Mouse (Mus musculus) frontal cortex, postnatal 14 days (tissue): ENCODE results near the gene Atg4a.
A peak's percentile ranks its signal among the peaks of the same experiment; 100 is the strongest.

Experiments used
- DNase-seq, 2 experiments: peaks; one replicate each; pipeline ENCODE4 v3.0.0; 2022; ENCODE audit warnings: low spot score in 2 of 2

The Atg4a gene

DNA sequence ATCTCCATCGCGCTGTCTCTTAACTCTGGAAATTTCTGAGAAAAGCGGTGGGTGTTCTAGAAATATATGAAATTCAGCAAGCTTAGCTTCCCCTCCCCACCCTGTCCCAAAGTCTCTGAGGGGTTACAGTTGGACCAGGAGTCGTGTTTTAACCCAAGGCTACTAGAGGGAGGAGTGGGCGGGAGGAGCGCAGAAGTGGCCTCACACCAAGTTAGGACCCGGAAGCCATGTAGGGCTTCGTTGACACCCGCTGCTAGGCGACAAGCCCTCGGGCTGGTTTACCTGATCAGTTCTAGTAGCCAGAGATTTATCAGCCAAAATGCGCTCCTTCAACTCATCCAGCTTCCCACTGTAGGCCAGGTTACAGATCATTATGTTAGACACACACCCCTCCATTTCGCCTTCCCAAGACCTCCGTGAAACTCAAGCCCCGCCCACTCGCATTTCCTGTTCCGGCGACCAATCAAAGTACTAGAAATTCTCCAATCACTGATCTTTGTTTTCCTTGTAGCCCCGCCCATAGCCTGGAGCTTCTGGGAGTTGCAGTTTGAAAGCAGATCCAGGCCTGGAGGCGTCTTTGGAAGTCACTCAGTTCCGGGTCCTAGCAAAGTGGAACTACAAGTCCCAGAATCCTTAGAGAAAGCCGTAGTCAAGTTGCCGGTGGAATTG is at the start of gene Atg4a, which contains the start of gene Psmd10:
Atg4a (plus strand) TSS at position 636 of the 669 bp plus-strand sequence.
Psmd10 (minus strand) TSS at position 457 of the 669 bp plus-strand sequence.
- peak; percentile 88 for DNase-seq

DNA sequence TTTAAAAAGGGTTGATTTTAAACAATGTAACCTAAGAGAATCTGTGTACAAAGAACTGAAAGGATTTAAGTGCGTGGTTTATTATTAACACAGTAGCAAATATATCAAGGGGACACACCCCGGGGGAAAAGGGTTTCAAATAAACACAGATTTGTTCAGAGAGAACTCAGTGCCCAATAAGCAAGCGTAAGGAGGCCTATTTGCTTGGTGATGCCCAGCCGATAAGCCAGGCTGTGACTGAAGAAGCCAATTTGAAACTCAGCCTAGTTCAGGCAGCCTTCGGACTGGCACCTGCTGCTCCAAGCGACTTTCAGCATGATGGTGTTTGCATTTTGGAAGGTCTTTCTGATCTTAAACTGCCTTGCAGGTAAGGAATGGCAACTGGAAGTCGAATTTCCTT is 49.3 kb upstream of the Atg4a start, which contains the start of gene Vsig1:
Vsig1 (plus strand) TSS at position 249 of the 400 bp plus-strand sequence.
- DNase-seq, result no peak

DNA sequence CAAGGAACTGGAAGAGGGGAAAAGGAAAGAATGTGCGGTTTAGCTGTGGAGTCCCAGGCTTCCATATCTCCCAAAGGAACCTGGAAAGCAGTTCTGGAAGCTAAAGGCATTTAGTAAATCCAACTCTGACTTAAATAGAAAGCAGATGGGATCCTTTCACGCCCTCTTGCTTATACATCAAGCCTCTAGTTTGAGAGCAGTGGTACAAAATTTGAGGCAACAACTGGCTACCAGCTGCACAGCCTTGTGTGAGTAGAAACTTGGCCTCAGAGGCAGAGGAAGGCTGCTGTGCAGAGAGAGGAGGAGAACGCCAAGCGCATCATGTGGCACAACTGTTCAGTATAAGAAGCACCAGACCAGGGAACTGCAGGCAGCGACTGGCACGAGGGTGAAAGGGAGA is 35.4 kb upstream of the Atg4a start:
- DNase-seq, result peak in 1 of 2 experiments; percentile 4

DNA sequence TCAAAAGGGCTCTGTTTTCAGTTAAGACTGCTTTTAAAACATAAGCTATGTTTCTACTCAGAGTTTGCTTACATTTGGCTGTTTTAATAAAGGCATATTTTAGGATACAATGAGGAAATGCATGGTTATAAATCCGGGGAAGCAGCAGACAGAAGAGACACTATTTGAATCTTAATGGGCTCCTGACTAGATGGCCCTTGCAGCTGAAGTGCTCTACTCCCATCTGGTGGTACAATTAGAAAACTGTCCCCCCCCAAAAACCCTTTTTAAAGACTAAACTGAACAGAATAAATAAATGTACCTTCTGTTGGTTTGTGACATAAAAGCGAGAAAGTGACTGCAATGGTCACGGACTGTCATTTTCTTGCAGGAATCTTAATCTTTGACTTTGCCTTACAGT is 24.6 kb upstream of the Atg4a start:
- DNase-seq, result no peak

DNA sequence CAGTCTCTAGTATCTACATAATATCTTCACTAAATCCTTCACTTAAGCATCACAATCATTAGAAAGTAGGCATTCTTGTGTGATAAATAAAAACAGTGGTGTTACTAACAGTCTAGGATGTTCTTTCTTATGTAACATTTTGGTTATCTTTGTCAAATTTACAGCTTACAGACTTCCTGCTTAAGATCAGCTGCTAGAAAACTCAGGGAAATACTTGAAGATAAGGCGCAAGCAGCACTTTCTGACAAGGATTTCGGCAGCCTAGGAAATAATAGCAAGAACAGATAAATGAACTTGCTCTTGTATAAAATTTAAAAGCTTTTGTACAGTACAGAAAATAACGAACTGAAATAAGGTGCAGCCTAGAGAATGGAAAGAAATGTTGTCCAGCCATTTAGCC is 23.4 kb upstream of the Atg4a start:
- no peak for DNase-seq

DNA sequence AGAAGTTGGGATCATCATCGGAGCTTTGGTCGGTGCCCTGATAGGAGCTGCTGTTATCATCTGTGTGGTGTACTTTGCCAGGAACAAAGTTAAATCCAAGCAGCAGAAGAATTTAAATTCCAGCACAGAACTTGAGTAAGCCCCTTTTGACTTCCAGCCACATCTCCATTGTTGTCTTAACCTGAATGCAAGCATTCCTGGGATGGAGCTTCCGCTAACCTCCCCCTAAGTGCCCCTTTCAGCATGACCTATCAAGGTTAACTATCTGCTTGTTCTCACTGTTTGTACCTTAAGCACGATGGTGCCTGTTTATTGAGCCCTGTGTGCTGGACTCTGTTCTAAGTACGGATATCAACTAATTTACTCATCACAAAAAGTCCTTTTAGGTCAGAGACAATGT is 20.4 kb upstream of the Atg4a start:
- DNase-seq, result no peak

DNA sequence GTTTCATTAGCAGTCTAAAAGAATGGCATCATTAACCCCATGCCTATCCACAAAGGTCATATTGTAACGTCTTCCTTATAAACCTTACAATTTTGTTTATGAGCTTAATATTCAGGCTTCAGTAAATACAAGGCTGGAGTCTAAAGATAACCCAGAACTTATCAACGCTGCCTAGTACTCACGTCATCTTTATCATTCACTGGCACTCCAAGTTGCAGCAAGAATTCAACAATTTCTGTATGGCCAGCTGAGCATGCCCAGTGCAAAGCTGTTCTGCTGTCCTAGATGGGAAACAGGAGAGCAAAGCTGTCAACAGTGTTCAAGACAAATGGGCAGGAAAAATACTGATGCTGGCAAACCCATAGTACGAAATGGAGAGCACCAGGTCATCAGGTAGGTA is 3.1 kb upstream of the Atg4a start:
- DNase-seq, result no peak

DNA sequence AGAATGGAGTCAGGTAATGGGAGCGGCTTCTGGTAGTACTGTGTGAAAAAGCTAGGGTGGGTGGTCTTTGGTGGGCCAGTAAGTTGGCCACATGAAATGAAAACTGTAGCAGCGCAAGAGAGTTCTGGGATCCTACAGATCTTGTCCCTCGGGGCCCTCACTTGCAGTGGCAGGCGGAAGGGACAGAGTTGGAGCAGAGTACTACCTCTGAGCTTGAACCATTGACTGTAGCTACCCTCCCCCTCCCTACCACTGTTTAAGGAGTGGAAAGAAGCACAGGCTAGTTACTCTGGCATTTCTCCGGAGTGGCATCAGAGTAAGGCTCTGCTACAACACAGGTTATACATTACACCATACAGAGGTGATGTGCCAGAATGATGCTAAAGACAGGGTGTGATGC is 252 bp downstream of the Atg4a start:
- no peak for DNase-seq

DNA sequence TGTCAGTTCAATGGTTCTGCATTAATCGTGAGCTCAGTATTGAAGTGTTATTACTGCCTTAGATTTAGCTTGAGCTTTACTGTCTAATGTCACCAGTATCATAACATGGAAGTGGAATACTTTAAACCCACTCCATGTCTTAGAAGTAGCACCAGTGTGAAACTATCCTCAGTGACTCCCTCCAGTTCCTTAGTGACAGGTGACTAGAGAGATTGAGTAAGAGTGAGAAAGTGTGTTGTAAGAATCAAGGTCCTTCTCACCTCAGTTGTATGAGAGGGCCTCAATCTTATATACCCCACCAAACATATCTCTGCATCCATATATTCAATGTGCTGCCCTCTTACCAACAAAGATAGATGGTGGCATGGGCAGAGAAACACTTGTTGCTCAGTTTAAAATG is 22.2 kb downstream of the Atg4a start:
- DNase-seq, result no peak

DNA sequence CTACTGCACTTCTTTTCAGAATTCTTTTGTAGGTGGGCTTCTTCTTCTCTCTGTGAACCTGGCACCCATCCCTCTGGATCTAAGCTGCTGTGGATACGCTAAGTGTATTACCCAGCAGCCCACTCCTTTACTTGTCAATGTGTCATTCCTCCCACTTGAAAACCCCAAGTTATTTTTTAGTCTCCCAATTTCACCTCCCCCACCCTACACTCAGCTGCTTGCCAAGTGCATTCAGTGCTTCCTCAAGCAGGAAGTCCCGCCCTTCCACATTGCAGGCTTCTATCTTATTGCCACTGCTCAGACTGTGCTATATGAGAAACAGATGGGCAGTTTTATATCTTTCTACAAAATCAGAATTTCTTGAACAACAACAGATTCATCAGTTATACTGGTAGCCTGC is 22.8 kb downstream of the Atg4a start:
- DNase-seq, result peak; percentile 11 to 23

DNA sequence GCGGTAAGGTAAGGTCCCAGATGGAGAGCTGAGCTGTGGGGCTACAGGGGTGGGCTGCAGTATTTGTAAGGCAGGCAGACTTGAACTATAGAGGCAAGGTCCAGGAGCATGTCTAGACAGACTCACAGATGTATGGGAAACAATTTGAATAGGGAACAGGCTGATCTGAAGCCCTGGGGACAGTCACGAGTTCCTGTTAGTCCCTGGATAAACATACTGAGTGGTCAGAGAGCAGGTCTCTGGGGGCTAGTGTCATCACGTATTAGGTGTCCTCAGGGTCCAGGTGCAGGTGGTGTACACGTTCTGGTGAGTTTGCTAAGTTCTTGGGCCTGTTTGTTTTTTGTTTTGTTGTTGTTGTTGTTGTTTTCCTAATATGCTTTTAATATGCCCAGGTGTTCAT is 23.5 kb downstream of the Atg4a start:
- no peak for DNase-seq

DNA sequence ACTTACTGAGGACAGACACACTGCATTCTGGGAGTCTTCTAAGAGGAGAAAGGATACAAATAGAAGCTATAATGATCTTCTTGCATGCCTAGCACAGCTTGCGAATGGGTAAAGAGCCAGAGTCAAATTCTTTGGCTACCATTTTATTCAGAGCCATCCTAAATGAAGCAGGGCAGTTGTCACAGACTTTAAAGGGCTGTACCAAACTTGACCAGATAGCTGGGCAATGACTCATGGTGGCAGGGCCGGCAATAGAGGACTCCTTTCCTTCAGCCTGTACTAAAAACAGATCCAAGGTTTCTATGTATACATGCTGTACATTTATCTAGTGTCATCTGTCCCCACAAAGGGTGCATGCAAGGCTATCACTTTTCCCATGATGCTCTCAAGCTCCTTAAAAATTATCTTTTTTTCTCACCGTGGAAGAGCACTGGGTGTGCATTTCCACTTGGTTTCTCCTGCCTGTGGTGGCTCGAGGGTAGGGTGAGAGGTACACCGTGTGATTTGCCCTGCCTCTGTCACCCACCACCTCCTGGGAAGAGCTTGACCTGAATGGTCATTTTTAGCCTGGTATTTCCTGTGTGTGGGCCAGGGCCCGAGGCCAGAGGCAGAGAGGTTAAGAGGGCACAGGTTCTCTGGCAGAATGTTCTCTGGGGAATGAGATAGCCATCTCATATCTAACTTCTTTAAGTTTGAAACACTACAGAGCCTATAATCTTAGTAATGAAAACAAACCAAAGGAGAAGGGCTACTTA is 26.7 kb downstream of the Atg4a start:
- no peak for DNase-seq

DNA sequence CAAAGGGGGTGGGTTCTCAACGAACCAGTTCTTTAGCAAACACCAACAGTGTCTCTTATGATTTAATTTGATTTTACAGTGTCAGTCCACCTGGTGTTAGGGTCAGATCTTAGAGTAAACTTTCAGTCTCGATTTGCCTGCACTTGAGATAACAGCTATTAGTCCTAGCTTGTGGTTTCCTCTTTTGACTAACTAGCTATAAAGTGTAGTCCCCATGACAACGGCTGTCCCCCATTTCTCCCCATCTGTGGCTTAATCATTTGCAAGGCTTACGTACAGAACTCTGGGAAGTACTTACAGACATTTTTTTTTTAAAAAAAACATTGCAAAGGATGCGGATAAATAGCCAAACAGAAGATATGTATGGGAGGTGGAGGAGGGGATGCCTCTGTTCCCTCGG is 28.1 kb downstream of the Atg4a start:
- DNase-seq, result no peak

DNA sequence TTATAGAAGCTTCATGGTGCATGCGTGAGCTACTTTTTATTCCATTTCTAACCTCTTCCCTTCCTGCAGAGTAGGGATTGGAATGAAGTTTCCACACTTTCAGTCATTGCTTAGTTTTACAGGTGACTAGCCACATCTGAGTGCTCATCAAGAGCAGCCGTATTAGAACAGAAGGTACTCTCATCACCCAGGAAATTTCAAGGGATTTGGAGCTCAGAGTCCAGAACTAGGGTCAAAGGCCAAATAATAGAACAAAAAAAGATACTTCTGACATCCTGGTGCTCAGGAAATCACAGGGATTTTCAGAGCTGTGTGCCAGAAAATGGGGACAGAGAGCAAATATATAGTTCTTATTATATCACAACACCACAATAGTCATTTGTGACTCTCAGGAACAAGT is 28.5 kb downstream of the Atg4a start:
- no peak for DNase-seq

DNA sequence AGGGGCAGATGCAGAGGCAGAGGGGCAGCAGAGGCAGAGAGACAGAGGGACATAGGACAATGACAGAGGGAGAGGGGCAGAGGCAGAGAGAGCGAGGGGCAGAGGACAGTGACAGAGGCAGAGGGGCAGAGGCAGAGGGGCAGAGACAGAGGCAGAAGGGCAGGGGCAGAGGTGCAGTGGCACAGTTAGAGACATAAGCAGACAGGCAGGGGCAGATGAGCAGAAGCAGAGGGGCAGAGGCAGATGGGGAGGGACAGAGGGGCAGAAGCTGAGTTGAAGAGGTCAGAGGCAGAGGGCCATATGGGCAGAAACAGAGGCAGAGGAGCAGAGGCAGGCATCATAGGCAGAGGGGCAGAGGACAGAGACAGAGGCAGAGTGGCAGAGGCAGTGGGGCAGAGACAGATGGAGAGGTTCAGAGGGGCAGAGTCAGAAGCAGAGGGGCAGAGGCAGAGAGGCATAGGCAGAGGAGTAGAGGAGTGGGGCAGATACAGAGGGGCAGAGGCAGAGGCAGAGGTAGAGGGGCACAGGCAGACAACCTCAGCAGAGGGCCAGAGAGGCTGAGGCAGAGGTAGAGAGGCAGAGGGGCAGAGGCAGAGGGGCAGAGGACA is 40.3 kb downstream of the Atg4a start:
- DNase-seq, result no peak

DNA sequence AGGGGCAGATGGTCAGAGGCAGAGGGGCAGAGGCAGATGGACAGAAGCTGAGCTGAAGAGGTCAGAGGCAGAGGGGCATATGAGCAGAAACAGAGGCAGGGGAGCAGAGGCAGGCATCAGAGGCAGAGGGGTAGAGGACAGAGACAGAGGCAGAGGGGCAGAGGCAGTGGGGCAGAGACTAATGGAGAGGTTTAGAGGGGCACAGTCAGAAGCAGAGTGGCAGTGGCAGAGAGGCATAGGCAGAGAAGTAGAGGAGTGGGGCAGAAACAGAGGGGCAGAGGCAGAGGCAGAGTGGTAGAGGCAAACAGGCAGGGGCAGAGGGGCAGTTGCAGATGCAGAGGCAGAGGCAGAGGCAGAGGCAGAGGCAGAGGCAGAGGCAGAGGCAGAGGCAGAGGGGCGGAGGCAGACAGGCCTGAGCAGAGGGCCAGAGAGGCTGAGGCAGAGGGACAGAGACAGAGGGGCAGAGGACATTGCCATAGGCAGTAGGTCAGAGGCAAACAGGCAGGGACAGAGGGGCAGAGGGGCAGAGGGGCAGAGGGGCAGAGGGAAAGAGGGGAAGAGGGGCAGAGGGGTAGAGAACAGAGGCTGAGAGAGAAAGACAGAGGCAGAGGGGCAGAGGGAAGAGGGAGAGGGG is 41.3 kb downstream of the Atg4a start:
- DNase-seq, result no peak

DNA sequence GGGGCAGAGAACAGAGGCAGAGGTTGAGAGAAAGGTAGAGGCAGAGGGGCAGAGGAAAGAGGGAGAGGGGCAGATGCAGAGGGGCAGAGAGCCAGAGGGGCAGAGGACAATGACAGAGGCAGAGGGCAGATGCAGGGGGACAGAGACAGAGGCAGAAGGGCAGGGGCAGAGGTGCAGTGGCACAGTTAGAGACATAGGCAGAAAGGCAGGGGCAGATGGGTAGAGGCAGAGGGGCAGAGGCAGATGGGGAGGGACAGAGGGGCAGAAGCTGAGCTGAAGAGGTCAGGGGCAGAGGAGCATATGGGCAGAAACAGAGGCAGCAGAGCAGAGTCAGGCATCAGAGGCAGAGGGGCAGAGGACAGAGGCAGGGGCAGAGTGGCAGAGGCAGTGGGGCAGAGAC is 42.2 kb downstream of the Atg4a start:
- no peak for DNase-seq

DNA sequence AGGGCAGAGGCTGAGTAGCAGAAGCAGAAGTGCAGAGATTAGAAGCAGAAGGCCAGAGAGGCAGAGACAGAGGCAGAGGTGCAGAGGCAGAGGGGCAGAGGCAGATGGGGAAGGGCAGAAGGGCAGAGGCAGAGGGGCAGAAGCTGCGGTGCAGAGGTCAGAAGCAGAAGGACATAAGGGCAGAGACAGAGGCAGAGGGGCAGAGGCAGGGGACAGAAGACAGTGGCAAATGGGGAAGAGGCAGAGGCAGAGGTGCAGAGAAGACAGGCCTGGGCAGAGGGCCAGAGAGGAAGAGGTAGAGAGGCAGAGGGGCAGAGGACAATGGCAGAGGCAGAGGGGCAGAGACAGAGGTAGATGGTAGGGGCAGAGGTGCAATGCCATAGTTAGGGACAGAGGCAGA is 193.0 kb downstream of the Atg4a start:
- no peak for DNase-seq

DNA sequence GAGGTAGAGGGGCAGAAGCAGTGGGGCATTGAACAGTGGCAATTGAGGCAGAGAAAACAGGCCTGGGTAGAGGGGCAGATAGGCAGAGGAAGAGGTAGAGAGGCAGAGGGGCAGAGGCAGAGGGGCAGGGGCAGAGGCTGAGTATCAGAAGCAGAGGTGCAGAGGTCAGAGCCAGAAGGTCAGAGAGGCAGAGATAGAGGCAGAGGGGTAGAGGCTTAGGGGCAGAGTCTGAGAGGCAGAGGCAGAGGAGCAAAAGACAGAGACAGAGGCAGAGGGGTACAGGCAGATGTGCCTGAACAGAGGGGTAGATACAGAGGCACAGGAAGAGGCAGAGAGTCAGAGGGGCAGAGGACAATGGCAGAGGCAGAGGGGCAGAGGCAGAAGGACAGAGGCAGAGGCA is 193.6 kb downstream of the Atg4a start:
- DNase-seq, result no peak

DNA sequence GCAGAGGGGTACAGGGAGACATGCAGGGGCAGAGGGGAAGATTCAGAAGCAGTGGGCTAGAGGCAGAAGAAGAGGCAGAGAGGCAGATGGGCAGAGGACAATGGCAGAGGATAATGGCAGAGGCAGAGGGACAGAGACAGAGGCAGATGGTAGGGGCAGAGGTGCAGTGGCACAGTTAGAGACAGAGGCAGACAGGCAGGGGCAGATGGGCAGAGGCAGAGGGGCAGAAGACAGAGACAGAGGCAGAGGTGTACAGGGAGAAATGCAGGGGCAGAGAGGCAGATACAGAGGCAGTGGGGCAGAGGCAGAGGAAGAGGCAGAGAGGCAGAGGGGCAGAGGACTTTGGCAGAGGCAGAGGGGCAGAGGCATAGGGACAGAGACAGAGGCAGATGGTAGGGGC is 194.5 kb downstream of the Atg4a start:
- DNase-seq, result no peak

DNA sequence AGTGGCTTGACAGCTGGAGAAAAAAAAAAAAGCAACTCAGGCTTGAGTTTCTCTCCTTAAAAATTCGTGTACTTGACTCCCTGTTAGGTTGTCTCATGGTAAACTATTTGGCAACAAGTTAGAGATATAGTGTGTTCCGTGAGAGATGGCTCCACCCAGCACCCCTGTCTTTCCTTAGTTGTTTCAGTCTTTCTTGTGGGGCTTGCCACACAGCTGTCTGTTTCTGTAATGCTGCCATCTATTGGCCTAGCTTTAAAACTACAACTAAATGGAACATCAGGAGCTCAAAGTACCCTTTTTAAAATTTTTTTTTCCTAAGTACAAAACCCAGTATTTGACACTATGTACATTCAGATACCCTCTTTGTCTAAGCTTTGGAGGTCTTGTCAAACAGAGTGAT is 200.0 kb downstream of the Atg4a start:
- no peak for DNase-seq

DNA sequence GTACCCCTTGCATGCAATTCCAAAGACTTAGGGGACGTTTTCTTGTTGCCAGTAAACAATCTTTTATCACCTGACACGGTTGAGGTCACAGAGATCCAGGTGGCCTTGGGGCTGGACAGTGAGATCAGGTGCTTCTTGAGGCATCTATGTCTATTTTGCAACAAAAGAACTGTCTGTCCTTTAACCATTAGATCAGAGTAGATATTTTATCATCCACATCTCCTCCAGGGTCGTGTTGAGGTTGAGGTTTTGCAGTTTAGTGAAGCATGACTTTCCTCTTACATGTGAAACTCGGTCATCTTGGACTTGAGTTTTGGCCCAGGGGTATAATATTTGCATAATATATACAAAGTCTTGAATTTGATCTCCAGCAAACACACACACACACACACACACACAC is 200.9 kb downstream of the Atg4a start:
- DNase-seq, result no peak

DNA sequence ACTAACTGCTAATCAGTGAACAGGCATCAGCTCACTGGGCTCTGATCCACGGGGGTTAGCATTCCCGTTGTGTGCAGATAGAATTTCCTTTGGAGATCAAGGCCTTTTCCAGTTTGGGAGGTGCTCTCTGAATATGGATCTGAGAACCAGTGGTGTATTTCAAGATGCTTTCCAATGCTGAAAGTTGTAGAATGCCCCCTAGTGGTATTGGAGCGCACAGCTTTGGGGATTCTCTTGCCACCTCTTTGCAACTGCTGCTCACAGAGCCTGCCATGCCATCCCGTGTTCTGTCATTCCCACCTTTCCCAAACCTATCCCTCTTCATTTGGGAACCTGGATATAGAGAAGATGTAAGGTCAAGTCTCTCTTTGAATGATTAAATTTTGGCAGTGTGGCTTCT is 201.5 kb downstream of the Atg4a start:
- DNase-seq, result no peak
